Mouse (Mus musculus) megakaryocyte, embryonic 14.5 days (primary cell): ENCODE measurements around the gene Tshz2. TPM values are rescaled to one million over a fixed set of nuclear protein-coding genes. Genes with fewer than 3 reads are reported as not detected.

ENCODE experiments used
- H3K27me3 ChIP-seq: replicated peaks from 2 replicates; pipeline ENCODE3; 2012; ENCODE audit warnings: inconsistent platforms
- H3K36me3 ChIP-seq: replicated peaks from 2 replicates; pipeline ENCODE3; 2012; ENCODE audit warnings: low read length, inconsistent platforms, mixed read lengths
- H3K4me1 ChIP-seq: 2 replicates; pipeline ENCODE4 v1.6.1; 2012; ENCODE audit warnings: inconsistent platforms
- H3K4me3 ChIP-seq: replicated peaks from 2 replicates; pipeline ENCODE3; 2012; ENCODE audit warnings: moderate library complexity, mild to moderate bottlenecking, inconsistent platforms
- H3K9me3 ChIP-seq: 2 replicates; pipeline ENCODE4 v1.6.1; 2012; ENCODE audit warnings: inconsistent platforms
- FLI1 ChIP-seq: IDR thresholded peaks from 2 replicates; pipeline ENCODE4 v1.6.1; 2012; ENCODE audit warnings: low read length, inconsistent platforms, mixed read lengths
- GATA1 ChIP-seq: IDR thresholded peaks from 3 replicates; pipeline ENCODE4 v1.6.1; 2012; ENCODE audit warnings: mixed read lengths, low read length, inconsistent platforms, borderline replicate concordance
- polyA plus RNA-seq: library from polyadenylated mRNA; stranded (reverse); fragments of >175 nt; gene quantifications from 2 replicates; pipeline ENCODE4 v1.2.3, GENCODE M21; 2012; ENCODE audit warnings: low replicate concordance; ENCODE audit not compliant: insufficient read depth

Tshz2 gene
- polyA plus RNA-seq, 1 experiment: not detected

- Histone ChIP-seq H3K36me3 (no peaks in the 10 kb centered on the region), H3K4me3 (no peak overlapping the region), H3K4me1 (no peaks in the 10 kb centered on the region), H3K27me3 (no peaks in the 10 kb centered on the region), H3K9me3 (peaks cover 76% of the 10 kb centered on the region)
- TF ChIP-seq GATA1 (no peak), FLI1 (no peak)
Measured at GRCm38 (mm10) chr2:169597971-169598370, 34.8 kb upstream of the Tshz2 start.

DNA sequence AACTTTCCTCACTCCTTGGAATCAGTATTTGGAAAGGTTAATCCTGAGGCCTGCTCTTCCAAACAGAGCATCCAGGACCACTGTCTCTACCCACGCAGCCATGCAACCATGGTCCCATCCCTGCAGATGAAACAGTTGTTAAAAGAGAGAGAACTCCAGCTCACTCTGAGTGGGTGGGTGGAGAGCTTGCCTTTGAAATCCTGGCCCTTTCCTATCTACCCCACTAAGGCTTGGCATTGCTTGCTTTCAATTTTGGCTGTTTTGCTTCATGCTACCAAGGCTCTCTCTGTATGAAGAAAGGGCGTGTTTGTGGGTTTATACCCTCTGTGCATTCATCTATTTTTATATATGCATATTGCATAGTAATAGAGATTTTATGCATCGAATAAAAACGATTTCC, 33.2 kb upstream of the Tshz2 start:
- Histone ChIP-seq H3K9me3 (peaks cover 73% of the 10 kb centered on the region), H3K4me1 (no peaks in the 10 kb centered on the region), H3K36me3 (no peaks in the 10 kb centered on the region), H3K27me3 (no peaks in the 10 kb centered on the region), H3K4me3 (no peak overlapping the region)
- TF ChIP-seq FLI1 (no peak), GATA1 (no peak)

DNA sequence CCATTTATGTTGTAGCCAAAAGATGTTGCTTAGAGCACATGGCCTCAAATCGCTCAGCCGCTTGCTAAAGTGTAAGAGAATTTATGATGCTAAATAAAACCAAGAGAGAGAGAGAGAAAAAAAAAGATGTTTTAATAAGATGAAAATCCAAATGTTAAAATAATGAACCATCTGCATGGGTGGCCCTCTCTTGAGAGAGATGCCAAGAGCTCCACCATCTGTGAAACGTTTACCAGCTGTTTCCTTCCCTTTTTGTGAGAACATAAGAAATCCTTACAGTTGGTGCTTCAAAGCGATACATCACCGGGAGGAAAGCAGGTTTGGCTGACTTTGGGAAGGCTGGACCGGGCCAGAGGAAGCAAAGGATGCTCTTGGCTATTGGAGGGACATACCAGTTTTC, 32.6 kb upstream of the Tshz2 start:
- peaks cover 76% of the 10 kb centered on the region for H3K9me3 ChIP-seq
- no peak for TF ChIP-seq FLI1
- no peak for TF ChIP-seq GATA1
- no peak overlapping the region for H3K4me3 ChIP-seq
- no peaks in the 10 kb centered on the region for H3K27me3 ChIP-seq
- no peaks in the 10 kb centered on the region for H3K4me1 ChIP-seq
- no peaks in the 10 kb centered on the region for H3K36me3 ChIP-seq

DNA sequence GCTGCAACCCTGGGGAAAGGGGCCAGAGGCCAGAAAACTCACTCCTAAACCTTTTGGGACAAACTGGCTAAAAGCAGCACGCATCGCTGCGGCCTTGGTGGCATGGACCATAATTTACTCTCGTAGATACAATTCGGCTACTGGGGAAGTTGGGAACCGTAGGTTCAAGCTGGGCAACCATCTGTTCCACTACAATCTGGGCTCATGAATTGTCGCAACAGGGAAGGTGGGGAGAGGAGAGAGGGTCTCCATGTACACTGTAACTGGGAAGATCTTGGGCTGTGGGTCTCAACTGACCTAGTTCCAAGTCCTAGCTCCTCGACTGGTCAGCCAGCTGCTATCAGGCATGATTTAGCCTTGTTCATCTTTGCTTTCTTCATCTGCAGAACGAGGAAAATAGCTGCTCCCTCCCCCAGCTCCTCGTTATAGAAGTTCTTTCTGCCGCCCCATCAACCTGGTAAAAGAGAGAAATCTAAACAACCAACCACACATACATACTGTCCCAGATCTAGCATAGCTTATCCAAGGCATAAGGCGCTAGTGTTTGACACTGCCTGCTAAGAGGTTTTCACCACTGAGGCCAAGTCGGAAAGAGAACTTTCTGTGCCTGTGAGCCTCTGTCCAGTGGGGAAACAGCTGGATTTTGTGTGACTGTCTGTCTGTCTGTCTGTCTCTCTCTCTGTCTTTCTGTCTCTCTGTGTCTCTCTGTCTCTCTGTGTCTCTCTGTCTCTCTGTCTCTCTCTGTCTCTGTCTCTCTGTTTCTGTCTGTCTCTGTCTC, 25.7 kb upstream of the Tshz2 start:
- Histone ChIP-seq H3K4me1 (no peaks in the 10 kb centered on the region), H3K9me3 (peaks cover 64% of the 10 kb centered on the region), H3K4me3 (no peak overlapping the region), H3K36me3 (no peaks in the 10 kb centered on the region), H3K27me3 (no peaks in the 10 kb centered on the region)
- TF ChIP-seq FLI1 (no peak), GATA1 (no peak)

DNA sequence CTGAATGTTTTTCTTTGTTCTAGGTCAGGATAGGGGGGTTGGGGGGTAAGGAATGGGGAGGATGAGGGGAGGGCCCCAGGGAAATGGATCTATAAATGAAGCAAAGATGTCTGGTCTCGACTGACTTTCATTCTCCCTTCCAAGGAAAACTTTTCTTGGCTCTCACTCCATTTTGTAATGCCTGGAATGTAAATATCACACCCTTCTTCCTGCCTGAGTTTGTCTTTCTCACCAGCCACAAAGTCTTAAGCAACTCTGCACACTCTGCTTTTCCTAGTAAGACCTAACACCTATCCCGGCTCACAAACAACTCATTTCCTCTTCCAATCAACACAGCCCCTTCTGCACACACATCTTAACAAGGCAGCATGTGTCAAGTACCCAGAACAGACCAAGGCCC, 25.0 kb upstream of the Tshz2 start:
- Histone ChIP-seq H3K27me3 (no peaks in the 10 kb centered on the region), H3K9me3 (peaks cover 64% of the 10 kb centered on the region), H3K4me1 (no peaks in the 10 kb centered on the region), H3K36me3 (no peaks in the 10 kb centered on the region), H3K4me3 (no peak overlapping the region)
- TF ChIP-seq GATA1: no peak
- no peak for TF ChIP-seq FLI1

DNA sequence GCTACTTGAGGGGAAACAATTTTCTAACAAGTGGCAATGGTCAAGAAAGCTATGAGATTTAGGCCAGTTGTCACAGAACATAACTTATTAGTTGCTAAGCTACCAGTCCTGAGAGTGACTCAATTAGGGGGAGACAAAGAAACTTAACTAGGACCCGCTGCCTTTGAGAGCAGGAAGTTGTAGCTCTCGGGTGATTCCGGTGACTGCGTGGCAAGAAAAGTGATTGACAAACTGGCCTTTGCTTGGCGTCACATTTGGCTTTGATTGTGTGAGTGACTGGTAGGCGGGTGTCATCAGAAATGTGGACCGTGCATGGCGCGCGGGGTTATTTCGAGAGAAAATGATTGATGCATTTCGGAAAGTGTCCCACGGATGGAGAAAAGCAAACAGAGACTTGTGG, 22.9 kb upstream of the Tshz2 start:
- Histone ChIP-seq H3K36me3 (no peaks in the 10 kb centered on the region), H3K4me1 (no peaks in the 10 kb centered on the region), H3K27me3 (no peaks in the 10 kb centered on the region), H3K4me3 (no peak overlapping the region), H3K9me3 (peaks cover 63% of the 10 kb centered on the region)
- TF ChIP-seq FLI1 (no peak), GATA1 (no peak)

DNA sequence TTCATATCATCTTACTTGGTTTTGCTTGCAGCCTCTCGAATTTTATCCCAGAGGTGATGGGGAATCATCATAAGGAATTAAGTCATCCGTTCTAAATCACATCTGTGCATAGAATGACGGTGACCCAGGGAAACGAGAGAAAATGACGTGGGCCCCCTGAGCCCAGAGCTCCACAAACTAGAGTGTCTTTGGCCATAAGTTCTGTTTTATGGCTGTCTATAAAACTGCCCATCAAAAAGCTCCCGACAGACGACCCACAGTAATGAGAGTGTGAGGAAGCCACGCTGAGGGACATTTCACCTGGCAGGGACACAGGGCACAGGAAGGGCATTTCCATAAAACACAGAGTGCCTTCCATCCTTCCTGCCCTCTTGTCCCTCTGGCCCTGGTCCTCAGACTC, 21.9 kb upstream of the Tshz2 start:
- Histone ChIP-seq H3K9me3 (peaks cover 57% of the 10 kb centered on the region), H3K4me3 (no peak overlapping the region), H3K27me3 (no peaks in the 10 kb centered on the region), H3K4me1 (no peaks in the 10 kb centered on the region), H3K36me3 (no peaks in the 10 kb centered on the region)
- TF ChIP-seq GATA1 (no peak), FLI1 (no peak)

GRCm38 (mm10) chr2:169611557-169611956, 21.3 kb upstream of the Tshz2 start:
- Histone ChIP-seq H3K9me3 (peaks cover 60% of the 10 kb centered on the region), H3K4me1 (no peaks in the 10 kb centered on the region), H3K4me3 (no peak overlapping the region), H3K36me3 (no peaks in the 10 kb centered on the region), H3K27me3 (no peaks in the 10 kb centered on the region)
- TF ChIP-seq GATA1 (no peak), FLI1 (no peak)

- Histone ChIP-seq H3K4me1 (no peaks in the 10 kb centered on the region), H3K27me3 (no peaks in the 10 kb centered on the region), H3K36me3 (no peaks in the 10 kb centered on the region), H3K9me3 (peaks cover 66% of the 10 kb centered on the region), H3K4me3 (no peak overlapping the region)
- TF ChIP-seq FLI1 (no peak), GATA1 (no peak)
Measured at GRCm38 (mm10) chr2:169614683-169615082, 18.1 kb upstream of the Tshz2 start.

DNA sequence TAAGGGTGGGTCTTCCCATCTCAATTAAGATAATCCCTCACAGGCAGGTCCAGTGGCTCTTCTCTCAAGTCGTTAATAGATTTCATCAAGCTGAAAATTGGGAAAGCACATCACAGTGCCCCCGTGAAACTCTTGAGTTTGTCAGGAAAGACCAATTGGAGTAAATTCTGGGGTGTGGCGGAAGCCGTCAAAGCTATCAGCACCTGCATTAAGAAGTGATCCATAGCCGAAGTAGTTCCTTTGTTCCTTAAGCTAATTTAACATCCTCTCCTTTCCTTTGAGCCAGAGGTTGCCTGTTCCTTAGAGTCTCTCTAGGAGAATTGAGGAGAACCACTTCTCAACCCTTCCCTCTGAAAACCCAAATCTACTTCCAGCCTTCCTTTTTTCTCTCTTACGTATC, 16.8 kb upstream of the Tshz2 start:
- Histone ChIP-seq H3K9me3 (peaks cover 67% of the 10 kb centered on the region), H3K36me3 (no peaks in the 10 kb centered on the region), H3K27me3 (no peaks in the 10 kb centered on the region), H3K4me1 (no peaks in the 10 kb centered on the region), H3K4me3 (no peak overlapping the region)
- TF ChIP-seq GATA1 (no peak), FLI1 (no peak)
